Mouse (Mus musculus) gastrocnemius, adult 8-10 months (tissue): ENCODE measurements around the gene Parp3. TPM values are rescaled to one million over a fixed set of nuclear protein-coding genes. Genes with fewer than 3 reads are reported as not detected.

Source experiments
- DNase-seq, 2 experiments: peaks; one replicate each; pipeline ENCODE4 v3.0.0; 2022; ENCODE audit warnings: low spot score in 2 of 2
- total RNA-seq, 4 experiments: library from RNA; stranded (reverse); gene quantifications; 2 replicates each; pipeline ENCODE4 v1.2.4; 2022

Parp3 gene
- total RNA-seq, 4 experiments from 2014 or later: 61.1 to 71.7 (median 70.1) TPM

- peak; percentile 88 to 92 for DNase-seq
Observed at GRCm38 (mm10) chr9:106429221-106430014, 47.3 kb downstream of the Parp3 start, which contains the start of gene Rpl29. Gene Rpl29 (plus strand): TSS chr9:106429454.

DNA sequence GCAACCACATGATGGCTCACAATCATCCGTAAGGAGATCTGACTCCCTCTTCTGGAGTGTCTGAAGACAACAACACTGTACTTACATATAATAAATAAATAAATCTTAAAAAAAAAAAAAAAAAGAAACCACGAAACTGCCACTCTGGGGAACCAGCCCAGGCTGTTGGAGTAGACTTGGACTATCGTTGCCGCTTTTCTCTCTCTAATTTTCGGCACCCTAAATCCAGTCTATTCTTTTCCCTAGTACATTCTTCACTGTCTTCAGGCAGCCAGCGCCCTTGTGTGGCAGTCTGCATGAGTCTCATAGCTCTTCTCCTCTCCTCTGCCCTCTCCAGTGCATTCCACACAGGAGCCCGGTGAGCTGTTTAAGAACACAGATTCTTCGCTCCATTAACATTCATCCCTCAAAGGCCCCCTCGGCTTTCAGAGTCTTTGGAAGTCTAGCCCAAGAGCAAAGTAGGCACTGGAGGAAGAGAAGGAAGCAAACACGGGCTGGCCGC lies 48.0 kb downstream of the Parp3 start:
- no peak for DNase-seq

GRCm38 (mm10) chr9:106421865-106422160 lies 54.9 kb downstream of the Parp3 start:
- peak; percentile 67 to 74 for DNase-seq

DNA sequence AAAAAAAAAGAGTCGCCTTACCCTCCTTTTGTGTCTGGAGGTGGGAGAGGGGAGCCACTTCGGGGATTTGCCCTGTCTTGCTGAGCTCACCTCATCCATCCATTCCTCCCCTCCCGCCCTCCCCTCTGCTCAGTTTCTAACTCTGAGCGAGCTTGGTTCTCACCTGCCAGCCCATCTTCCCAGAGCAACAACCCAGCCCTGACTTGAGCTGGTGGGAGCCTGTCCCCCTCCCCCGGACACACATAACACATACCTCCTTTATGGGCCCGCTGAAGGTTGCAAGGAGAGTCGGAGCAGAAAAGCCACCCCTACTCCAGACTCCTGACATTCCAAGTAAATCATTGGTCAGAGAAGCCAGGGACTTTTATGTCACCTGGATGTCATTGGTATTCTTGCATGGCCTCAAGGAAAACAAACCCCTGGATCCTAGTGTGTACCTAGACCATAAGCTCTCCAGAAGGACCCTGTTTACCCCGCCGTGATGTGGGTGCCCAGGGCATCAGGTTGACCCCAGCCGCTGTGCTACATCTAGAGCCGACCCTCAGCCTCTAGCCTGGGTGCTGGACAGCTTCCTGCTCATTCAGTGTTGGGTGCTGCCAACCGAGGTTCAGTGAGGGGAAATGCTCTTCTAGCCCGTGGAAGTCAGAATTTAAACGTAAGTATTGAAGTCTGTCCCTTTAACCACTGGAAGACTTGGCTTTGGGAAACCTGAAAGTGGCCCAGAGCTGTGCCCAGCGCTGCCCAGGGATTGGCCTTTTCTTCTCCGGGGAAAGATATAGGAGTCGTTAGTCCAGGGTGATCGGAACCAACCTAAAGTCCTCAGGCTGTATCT lies 55.5 kb downstream of the Parp3 start:
- DNase-seq: no peak

DNA sequence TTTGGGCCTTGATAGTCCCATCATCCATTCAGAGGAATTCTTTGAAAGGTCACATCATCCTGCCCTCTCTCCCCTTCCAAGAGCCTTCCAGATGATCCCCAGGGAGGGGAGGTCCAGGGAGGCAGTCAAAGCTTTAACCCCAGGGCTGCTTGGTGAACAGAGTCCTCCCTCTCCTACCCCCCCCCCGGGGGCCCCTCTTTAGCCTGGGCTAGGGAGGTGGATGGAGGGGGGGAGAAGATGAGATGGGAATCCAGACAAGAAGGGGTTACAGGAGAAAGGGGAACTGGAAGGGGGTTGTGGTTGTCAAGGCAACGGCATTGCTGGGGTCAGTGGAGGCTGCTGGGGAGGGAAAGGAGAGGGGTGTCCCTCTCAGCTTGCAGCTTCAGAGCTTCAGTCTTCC lies 56.1 kb downstream of the Parp3 start:
- no peak for DNase-seq

Other genes starting within 250 kb of the Parp3 start
- 100 to 1,000 TPM; 175 to 200 (median 179) TPM for gene Alas1, start 228.3 kb downstream of the Parp3 start, total RNA-seq
- gene Poc1a, start 195.9 kb downstream of the Parp3 start, total RNA-seq: 1 to 10 TPM in 3 of 4 experiments, under 1 TPM in 1; 0.99 to 1.7 (median 1.3) TPM
- gene Dusp7, start 108.3 kb downstream of the Parp3 start, total RNA-seq: 10 to 100 TPM; 15.4 to 53.2 (median 35.0) TPM
- 100 to 1,000 TPM; 259 to 320 (median 274) TPM for gene Rpl29, start 47.5 kb downstream of the Parp3 start, total RNA-seq
- gene Acy1, start 38.6 kb downstream of the Parp3 start, total RNA-seq: 10 to 100 TPM in 2 of 4 experiments, 1 to 10 TPM in 2; 6.2 to 13.0 (median 9.1) TPM
- gene Abhd14b, start 29.5 kb downstream of the Parp3 start, total RNA-seq: 1 to 10 TPM; 2.1 to 3.8 (median 3.3) TPM
- 10 to 100 TPM; 15.2 to 17.8 (median 16.7) TPM for gene Abhd14a, start 29.3 kb downstream of the Parp3 start, total RNA-seq
- gene Pcbp4, start 23.7 kb downstream of the Parp3 start, total RNA-seq: 10 to 100 TPM; 49.9 to 70.6 (median 61.3) TPM
- gene Gpr62, start 11.0 kb downstream of the Parp3 start, total RNA-seq: under 1 TPM in 2 of 4 experiments, not detected in 2; 0.12 to 0.43 TPM
- gene Rrp9, start 986 bp downstream of the Parp3 start, total RNA-seq: 10 to 100 TPM; 16.8 to 26.0 (median 20.8) TPM
- gene Iqcf1, start 23.0 kb upstream of the Parp3 start, total RNA-seq: not detected
- not detected for gene Iqcf5, start 37.6 kb upstream of the Parp3 start, total RNA-seq
- not detected for gene Iqcf3, start 84.7 kb upstream of the Parp3 start, total RNA-seq
- gene Iqcf4, start 94.0 kb upstream of the Parp3 start, total RNA-seq: not detected
- not detected for gene Iqcf6, start 149.6 kb upstream of the Parp3 start, total RNA-seq
- gene Grm2, start 179.1 kb upstream of the Parp3 start, total RNA-seq: not detected
- gene Tex264, start 209.0 kb upstream of the Parp3 start, total RNA-seq: 10 to 100 TPM; 28.1 to 37.7 (median 33.5) TPM